Mouse (Mus musculus): ENCODE measurements around the gene Tbccd1.

The Tbccd1 gene

GRCm38 (mm10) chr16:22872397-22872796, 14.9 kb upstream of the Tbccd1 start:
- in situ Hi-C loops (cut with MseI, MboI): loop anchor here in 1 of 2 experiments (10.0 kb wide), 2 partner anchors 172 to 262 kb away; no protein-coding TSS in a partner anchor

GRCm38 (mm10) chr16:22856773-22857172, 696 bp downstream of the Tbccd1 start:
- in situ Hi-C loops (cut with MseI, MboI): no loop called here

- in situ Hi-C loops (cut with MseI, MboI): no loop called here
Observed at GRCm38 (mm10) chr16:22852709-22853108, 4.8 kb downstream of the Tbccd1 start.

GRCm38 (mm10) chr16:22848331-22848730, 9.1 kb downstream of the Tbccd1 start:
- in situ Hi-C loops (cut with MseI, MboI): no loop called here

- in situ Hi-C loops (cut with MseI, MboI): no loop called here
Observed at GRCm38 (mm10) chr16:22847686-22848085, 9.8 kb downstream of the Tbccd1 start.

GRCm38 (mm10) chr16:22845481-22845880, 12.0 kb downstream of the Tbccd1 start:
- in situ Hi-C loops (cut with MseI, MboI): no loop called here

GRCm38 (mm10) chr16:22844834-22845233, 12.6 kb downstream of the Tbccd1 start:
- in situ Hi-C loops (cut with MseI, MboI): no loop called here

- in situ Hi-C loops (cut with MseI, MboI): no loop called here
Observed at GRCm38 (mm10) chr16:22844061-22844801, 13.2 kb downstream of the Tbccd1 start.

- in situ Hi-C loops (cut with MseI, MboI): no loop called here
Observed at GRCm38 (mm10) chr16:22842871-22843270, 14.6 kb downstream of the Tbccd1 start.

- in situ Hi-C loops (cut with MseI, MboI): no loop called here
Observed at GRCm38 (mm10) chr16:22839146-22839857, 18.2 kb downstream of the Tbccd1 start.

- in situ Hi-C loops (cut with MseI, MboI): no loop called here
Observed at GRCm38 (mm10) chr16:22832932-22833525, 24.4 kb downstream of the Tbccd1 start.

- in situ Hi-C loops (cut with MseI, MboI): loop anchor here in 1 of 2 experiments (25.0 kb wide), 1 partner anchor 508 kb away; no protein-coding TSS in a partner anchor
Observed at GRCm38 (mm10) chr16:22820731-22821130, 36.7 kb downstream of the Tbccd1 start.

GRCm38 (mm10) chr16:22811477-22811876, 46.0 kb downstream of the Tbccd1 start, which contains the start of gene Crygs:
TSS of gene Crygs (minus strand) at chr16:22811577.
- in situ Hi-C loops (cut with MseI, MboI): loop anchor here in 1 of 2 experiments (25.0 kb wide), 1 partner anchor 499 kb away; no protein-coding TSS in a partner anchor

GRCm38 (mm10) chr16:22807468-22808070, 49.9 kb downstream of the Tbccd1 start:
- in situ Hi-C loops (cut with MseI, MboI): loop anchor here (5.0 to 25.0 kb wide), 4 partner anchors 243 to 495 kb away; no protein-coding TSS in a partner anchor

- in situ Hi-C loops (cut with MseI, MboI): loop anchor here (10.0 to 25.0 kb wide), 3 partner anchors 238 to 490 kb away; no protein-coding TSS in a partner anchor
Observed at GRCm38 (mm10) chr16:22802786-22803185, 54.7 kb downstream of the Tbccd1 start.

- in situ Hi-C loops (cut with MseI, MboI): loop anchor here (10.0 to 25.0 kb wide), 3 partner anchors 236 to 488 kb away; no protein-coding TSS in a partner anchor
Observed at GRCm38 (mm10) chr16:22800849-22801109, 56.7 kb downstream of the Tbccd1 start.

- in situ Hi-C loops (cut with MseI, MboI): loop anchor here (10.0 to 25.0 kb wide), 3 partner anchors 235 to 488 kb away; no protein-coding TSS in a partner anchor
Observed at GRCm38 (mm10) chr16:22800026-22800848, 57.2 kb downstream of the Tbccd1 start.

- in situ Hi-C loops (cut with MseI, MboI): no loop called here
Observed at GRCm38 (mm10) chr16:22798520-22798919, 58.9 kb downstream of the Tbccd1 start.

- in situ Hi-C loops (cut with MseI, MboI): no loop called here
Observed at GRCm38 (mm10) chr16:22797521-22797920, 59.9 kb downstream of the Tbccd1 start.

- in situ Hi-C loops (cut with MseI, MboI): no loop called here
Observed at GRCm38 (mm10) chr16:22795497-22795896, 62.0 kb downstream of the Tbccd1 start.

GRCm38 (mm10) chr16:22791235-22791634, 66.2 kb downstream of the Tbccd1 start:
- in situ Hi-C loops (cut with MseI, MboI): no loop called here

Data from mouse trophoblast stem cell (cell line).